Mouse (Mus musculus) kidney, postnatal 10 days (tissue): ENCODE measurements around the gene Klhl35.
"Not testable (repeated sequence)": the region's sequence is repeated elsewhere in the genome, so short reads cannot be mapped to it uniquely, and the experiment has no call there.

Experiments
- DNase-seq: peaks from one replicate; pipeline ENCODE4 v3.0.0; 2021; ENCODE audit warnings: mixed read lengths

Klhl35 gene

GRCm38 (mm10) chr7:99501148-99501547 lies 35.3 kb downstream of the Klhl35 start:
- DNase-seq = no peak

DNA sequence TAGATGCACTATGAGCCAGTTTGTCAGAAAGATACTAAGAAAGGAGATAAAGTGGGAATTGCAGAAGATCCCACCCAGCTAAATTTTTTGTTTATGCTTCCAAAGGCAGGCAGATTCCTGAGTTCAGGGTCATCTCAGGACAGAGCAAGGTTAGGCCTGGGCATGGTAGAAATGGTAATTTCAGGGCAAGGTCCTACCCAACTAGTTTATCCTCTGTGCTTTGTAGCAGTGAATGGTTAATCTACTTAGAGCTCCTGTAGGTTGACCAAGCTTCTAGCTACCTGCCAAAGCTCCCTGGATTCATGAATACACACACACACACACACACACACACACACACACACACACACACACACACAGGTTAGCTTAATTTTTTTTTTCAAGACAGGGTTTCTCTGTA lies 38.8 kb downstream of the Klhl35 start:
- no peak for DNase-seq

DNA sequence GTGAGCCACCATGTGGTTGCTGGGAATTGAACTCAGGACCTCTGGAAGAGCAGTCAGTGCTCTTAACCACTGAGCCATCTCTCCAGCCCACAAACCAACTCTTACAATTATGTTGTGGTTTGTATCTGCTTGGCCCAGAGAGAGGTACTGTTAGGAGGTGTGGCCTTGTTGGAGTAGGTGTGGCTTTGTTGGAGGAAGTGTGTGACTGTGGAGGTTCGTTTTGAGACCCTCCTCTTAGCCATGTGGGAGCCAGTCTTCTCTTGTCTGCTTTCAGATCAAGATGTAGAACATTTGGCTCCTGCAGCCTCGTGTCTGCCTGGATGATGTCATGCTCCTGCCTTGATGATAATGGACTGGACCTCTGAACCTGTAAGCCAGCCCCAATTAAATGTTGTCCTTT lies 42.4 kb downstream of the Klhl35 start:
- not testable (repeated sequence) for DNase-seq

- DNase-seq = peak; percentile 72
Observed at GRCm38 (mm10) chr7:99510087-99510501, 44.3 kb downstream of the Klhl35 start.

- DNase-seq = no peak
Observed at GRCm38 (mm10) chr7:99516092-99516813, 50.4 kb downstream of the Klhl35 start.

- no peak for DNase-seq
Observed at GRCm38 (mm10) chr7:99516814-99517157, 51.0 kb downstream of the Klhl35 start.

- no peak for DNase-seq
Observed at GRCm38 (mm10) chr7:99518954-99519644, 53.3 kb downstream of the Klhl35 start.

- no peak for DNase-seq
Observed at GRCm38 (mm10) chr7:99523121-99523520, 57.3 kb downstream of the Klhl35 start.
